Mouse (Mus musculus) intestine, embryonic 16.5 days (tissue): ENCODE measurements around the gene Pdzd11. TPM values are rescaled to one million over a fixed set of nuclear protein-coding genes. Genes with fewer than 3 reads are reported as not detected.

Experiments
- ATAC-seq: fragments of 200-750 bp; cut with Nextera tagmentation; 2 replicates; pipeline ENCODE4 v1.8.0; 2017; ENCODE audit warnings: moderate TSS enrichment, moderate library complexity
- H3K27ac ChIP-seq: fragments of 300-500 bp; sonication (generic); 2 replicates; pipeline ENCODE4 v1.5.1; 2014; ENCODE audit warnings: mild to moderate bottlenecking, low read length
- H3K27me3 ChIP-seq: fragments of 300-500 bp; sonication (generic); replicated peaks from 2 replicates; pipeline ENCODE4 v1.6.1; 2014; ENCODE audit warnings: low read length, control low read depth, mixed read lengths; ENCODE audit not compliant: control insufficient read depth, insufficient read depth
- H3K36me3 ChIP-seq: fragments of 300-500 bp; sonication (generic); 2 replicates; pipeline ENCODE4 v1.6.1; 2014; ENCODE audit warnings: low read length, control low read depth; ENCODE audit not compliant: control insufficient read depth, insufficient read depth
- H3K4me1 ChIP-seq: fragments of 300-500 bp; sonication (generic); 2 replicates; pipeline ENCODE4 v1.6.1; 2014; ENCODE audit warnings: low read length, control low read depth, mixed read lengths; ENCODE audit not compliant: control insufficient read depth, insufficient read depth
- H3K4me2 ChIP-seq: fragments of 300-500 bp; sonication (generic); 2 replicates; pipeline ENCODE4 v1.6.1; 2014; ENCODE audit warnings: low read depth, low read length, control low read depth
- H3K4me3 ChIP-seq: fragments of 300-500 bp; sonication (generic); 2 replicates; pipeline ENCODE4 v1.5.1; 2014; ENCODE audit warnings: mild to moderate bottlenecking, low read length
- H3K9ac ChIP-seq: fragments of 300-500 bp; sonication (generic); 2 replicates; pipeline ENCODE4 v1.6.1; 2014; ENCODE audit warnings: low read depth, low read length
- H3K9me3 ChIP-seq: fragments of 300-500 bp; sonication (generic); 2 replicates; pipeline ENCODE4 v1.6.1; 2016; ENCODE audit warnings: low read length, control low read depth; ENCODE audit not compliant: control insufficient read depth
- WGBS: fragments of 180-500 bp; shearing (Covaris S2); extraction: QIAGEN DNeasy Blood & Tissue Kit; methylation state at CpG from one replicate; pipeline ENCODE4 v1.1.7; 2014; 5-methylcytosine and 5-hydroxymethylcytosine counted together
- polyA plus RNA-seq: library from polyadenylated mRNA; unstranded; fragments of >200 nt; fragmentation: Nextera tagmentation; extraction: Ambion mirVana; gene quantifications from 2 replicates; pipeline ENCODE4 v1.2.1, GENCODE M21; 2015

The Pdzd11 gene
- polyA plus RNA-seq, 1 experiment from 2014 or later, result 78.8 TPM

- ATAC-seq, result peak; percentile 74
- Histone ChIP-seq H3K4me2 (no peak overlapping the region), H3K9ac (no peak overlapping the region), H3K27ac (no peak overlapping the region), H3K4me1 (no peaks in the 10 kb centered on the region), H3K36me3 (no peaks in the 10 kb centered on the region), H3K4me3 (no peak overlapping the region), H3K27me3 (no peaks in the 10 kb centered on the region; the same call in 1 of the 2 replicates), H3K9me3 (no peaks in the 10 kb centered on the region)
- 49% methylated on average over 3 of the region's 3 CpGs for WGBS
Measured at GRCm38 (mm10) chrX:100618488-100618887, 7.9 kb downstream of the Pdzd11 start.

GRCm38 (mm10) chrX:100605314-100605713, 21.1 kb downstream of the Pdzd11 start, which contains the start of gene Arr3:
TSS of gene Arr3 (plus strand) at chrX:100605497.
- 84% methylated on average over 1 of the region's 1 CpGs for WGBS
- no peak within 1 kb of the TSS for H3K9ac ChIP-seq
- no peaks in the 10 kb centered on the region for H3K4me1 ChIP-seq

GRCm38 (mm10) chrX:100599755-100600154, 26.6 kb downstream of the Pdzd11 start:
- Histone ChIP-seq H3K4me3 (no peak overlapping the region), H3K27ac (no peak overlapping the region), H3K9ac (no peak overlapping the region), H3K36me3 (no peaks in the 10 kb centered on the region), H3K27me3 (peaks cover 8% of the 10 kb centered on the region; the same call in 1 of the 2 replicates), H3K4me1 (no peaks in the 10 kb centered on the region), H3K9me3 (no peaks in the 10 kb centered on the region), H3K4me2 (no peak overlapping the region)
- no peak for ATAC-seq
- WGBS, result 68% methylated on average over 4 of the region's 4 CpGs

More at GRCm38 (mm10) chrX:100605314-100605713, 21.1 kb downstream of the Pdzd11 start, which contains the start of gene Arr3:
- ATAC-seq, result no peak
- H3K4me3 ChIP-seq, result no peak within 1 kb of the TSS
- peaks cover 3% of the 10 kb centered on the region; the same call in 1 of the 2 replicates for H3K27me3 ChIP-seq
- H3K4me2 ChIP-seq, result no peak within 1 kb of the TSS
- no peaks in the 10 kb centered on the region for H3K36me3 ChIP-seq
- H3K27ac ChIP-seq, result no peak within 1 kb of the TSS
- no peaks in the 10 kb centered on the region for H3K9me3 ChIP-seq

GRCm38 (mm10) chrX:100597439-100597838, 28.9 kb downstream of the Pdzd11 start:
- no peak overlapping the region for H3K27ac ChIP-seq
- no peaks in the 10 kb centered on the region for H3K36me3 ChIP-seq
- no peaks in the 10 kb centered on the region for H3K9me3 ChIP-seq
- H3K27me3 ChIP-seq, result peaks cover 17% of the 10 kb centered on the region
- H3K4me3 ChIP-seq, result no peak overlapping the region
- WGBS, result 24% methylated on average over 5 of the region's 5 CpGs
- no peaks in the 10 kb centered on the region for H3K4me1 ChIP-seq
- no peak overlapping the region for H3K4me2 ChIP-seq
- H3K9ac ChIP-seq, result no peak overlapping the region
- ATAC-seq, result peak; percentile 65

GRCm38 (mm10) chrX:100594791-100595190, 31.6 kb downstream of the Pdzd11 start, which contains the start of gene P2ry4:
TSS of gene P2ry4 (minus strand) at chrX:100594869.
- Histone ChIP-seq H3K9me3 (no peaks in the 10 kb centered on the region), H3K27ac (no peak within 1 kb of the TSS), H3K4me2 (no peak within 1 kb of the TSS), H3K36me3 (no peaks in the 10 kb centered on the region), H3K4me3 (no peak within 1 kb of the TSS), H3K4me1 (no peaks in the 10 kb centered on the region), H3K27me3 (peaks cover 16% of the 10 kb centered on the region; the same call in 1 of the 2 replicates), H3K9ac (no peak within 1 kb of the TSS)
- ATAC-seq, result peak; percentile 85
- 44% methylated on average over 4 of the region's 4 CpGs for WGBS

Other genes starting within 250 kb of the Pdzd11 start
- gene Otud6a, start 197.6 kb downstream of the Pdzd11 start, polyA plus RNA-seq, result not detected in 2 replicates
- gene Awat2, start 183.9 kb downstream of the Pdzd11 start, polyA plus RNA-seq, result 0.38 and 0.77 TPM in 2 replicates
- gene Igbp1, start 132.3 kb downstream of the Pdzd11 start, polyA plus RNA-seq, result 36.5 and 40.3 TPM in 2 replicates
- not detected in 2 replicates for gene Dgat2l6, start 101.7 kb downstream of the Pdzd11 start, polyA plus RNA-seq
- gene Awat1, start 54.3 kb downstream of the Pdzd11 start, polyA plus RNA-seq, result not detected in 2 replicates
- gene P2ry4, start 31.7 kb downstream of the Pdzd11 start, polyA plus RNA-seq, result 0.38 and 0.55 TPM in 2 replicates
- gene Arr3, start 21.1 kb downstream of the Pdzd11 start, polyA plus RNA-seq, result not detected in 2 replicates
- 18.1 and 18.5 TPM in 2 replicates for gene Kif4, start 831 bp downstream of the Pdzd11 start, polyA plus RNA-seq
- gene Gdpd2, start 103.3 kb upstream of the Pdzd11 start, polyA plus RNA-seq, result 1.5 and 1.8 TPM in 2 replicates
- gene Dlg3, start 141.2 kb upstream of the Pdzd11 start, polyA plus RNA-seq, result 8.5 and 11.0 TPM in 2 replicates